Comparison of ENCODE assay signal across 7 mouse cellular contexts in genomic region chrX:73967177-73968075, GRCm38 (mm10). TPM values are rescaled to one million over a fixed set of nuclear protein-coding genes. Genes with fewer than 3 reads are reported as not detected.
DNase-seq lines count a peak whose midpoint lies in the region; ATAC-seq and TF ChIP-seq lines count a peak whose summit lies in the region.

No protein-coding gene starts in this region.

- peak overlapping the region; percentile 41 for H3K4me2 ChIP-seq in embryonic facial prominence, embryonic 12.5 days (replicated peaks)
- peak overlapping the region; percentile 77 for H3K4me2 ChIP-seq in limb, embryonic 13.5 days (replicated peaks)
- peak overlapping the region; percentile 52 for H3K4me2 ChIP-seq in midbrain, embryonic 16.5 days (ENCODE audit: low read length)

- peaks cover 18% of the 10 kb centered on the region; the same call in 1 of the 2 replicates for H3K4me1 ChIP-seq in embryonic facial prominence, embryonic 12.5 days
- peaks cover 6% of the 10 kb centered on the region; the same call in 1 of the 2 replicates for H3K4me1 ChIP-seq in kidney, adult 2 months (ENCODE audit: control insufficient read depth, insufficient read depth, low read length)
- peaks cover 19% of the 10 kb centered on the region for H3K4me1 ChIP-seq in limb, embryonic 13.5 days
- peaks cover 23% of the 10 kb centered on the region for H3K4me1 ChIP-seq in midbrain, embryonic 16.5 days (ENCODE audit: control insufficient read depth, insufficient read depth, low read length)

- DNase-seq in adrenal gland, postnatal 25 days, result peak; percentile 79
- DNase-seq in heart, adult 18-20 months, result peak; percentile 90 to 93
- DNase-seq in kidney, adult 2 months, result peak; percentile 94
- peak; percentile 81 to 89 for DNase-seq in spleen, postnatal 10 days (ENCODE audit: low spot score in 2 of 2)

- no peaks in the 10 kb centered on the region for H3K36me3 ChIP-seq in embryonic facial prominence, embryonic 12.5 days
- H3K36me3 ChIP-seq in kidney, adult 2 months (ENCODE audit: control insufficient read depth, insufficient read depth, low read length), result no peaks in the 10 kb centered on the region
- H3K36me3 ChIP-seq in limb, embryonic 13.5 days, result no peaks in the 10 kb centered on the region
- H3K36me3 ChIP-seq in midbrain, embryonic 16.5 days (ENCODE audit: control insufficient read depth, insufficient read depth, low read length), result no peaks in the 10 kb centered on the region

- H3K27me3 ChIP-seq in embryonic facial prominence, embryonic 12.5 days, result peaks cover 5% of the 10 kb centered on the region; the same call in 1 of the 2 replicates
- no peaks in the 10 kb centered on the region for H3K27me3 ChIP-seq in kidney, adult 2 months (replicated peaks; ENCODE audit: control insufficient read depth, insufficient read depth, low read length)
- peaks cover 13% of the 10 kb centered on the region; the same call in 1 of the 2 replicates for H3K27me3 ChIP-seq in limb, embryonic 13.5 days
- no peaks in the 10 kb centered on the region for H3K27me3 ChIP-seq in midbrain, embryonic 16.5 days (ENCODE audit: control insufficient read depth, insufficient read depth, low read depth, low read length)

- peak overlapping the region; percentile 67 for H3K4me3 ChIP-seq in embryonic facial prominence, embryonic 12.5 days
- H3K4me3 ChIP-seq in kidney, adult 2 months (ENCODE audit: insufficient read depth, low read depth, low read length), result peak overlapping the region; percentile 97
- H3K4me3 ChIP-seq in limb, embryonic 13.5 days, result peak overlapping the region; percentile 73
- H3K4me3 ChIP-seq in midbrain, embryonic 16.5 days (ENCODE audit: low read depth, low read length), result peak overlapping the region; percentile 66

- peak overlapping the region; percentile 70 for H3K9ac ChIP-seq in embryonic facial prominence, embryonic 12.5 days
- H3K9ac ChIP-seq in limb, embryonic 13.5 days, result peak overlapping the region; percentile 74
- H3K9ac ChIP-seq in midbrain, embryonic 16.5 days (ENCODE audit: low read depth, low read length), result peak overlapping the region; percentile 72

- ATAC-seq in embryonic facial prominence, embryonic 12.5 days (ENCODE audit: insufficient number of reproducible peaks, insufficient read depth, low FRiP score, low TSS enrichment), result peak; percentile 85
- peak; percentile 90 for ATAC-seq in limb, embryonic 13.5 days (ENCODE audit: low FRiP score, low read depth)
- peak; percentile 90 for ATAC-seq in midbrain, embryonic 16.5 days

- H3K9me3 ChIP-seq in embryonic facial prominence, embryonic 12.5 days, result no peaks in the 10 kb centered on the region
- no peaks in the 10 kb centered on the region for H3K9me3 ChIP-seq in limb, embryonic 13.5 days
- H3K9me3 ChIP-seq in midbrain, embryonic 16.5 days (replicated peaks; ENCODE audit: control insufficient read depth, low read length, poor library complexity, severe bottlenecking), result no peaks in the 10 kb centered on the region

- peak overlapping the region; percentile 98 for H3K27ac ChIP-seq in embryonic facial prominence, embryonic 12.5 days
- peak overlapping the region; percentile 93 for H3K27ac ChIP-seq in kidney, adult 2 months (ENCODE audit: insufficient read depth, low read depth, low read length)
- H3K27ac ChIP-seq in limb, embryonic 13.5 days, result peak overlapping the region; percentile 99
- H3K27ac ChIP-seq in midbrain, embryonic 16.5 days (ENCODE audit: low read length), result peak overlapping the region; percentile 99

- TF ChIP-seq CTCF in kidney, adult 2 months (conservative IDR thresholded peaks at IDR 0.05; ENCODE audit: insufficient read depth, insufficient read length, low read depth, low read length), result no peak

- 15% methylated on average over 60 of the region's 60 CpGs for WGBS in embryonic facial prominence, embryonic 12.5 days
- under 1% methylated on average over 60 of the region's 60 CpGs for WGBS in kidney, adult 2 months
- 12% methylated on average over 59 of the region's 60 CpGs for WGBS in limb, embryonic 13.5 days
- 15% methylated on average over 59 of the region's 60 CpGs for WGBS in midbrain, embryonic 16.5 days

- TF ChIP-seq POLR2A in kidney, adult 2 months (IDR thresholded peaks at IDR 0.05; ENCODE audit: low read depth, low read length), result peak; percentile 44

RNA-seq across cellular contexts. Expression of gene Hcfc1, which starts 1.3 kb away (rescaled TPM):
- 66.8 and 69.5 TPM in 2 replicates for total RNA-seq in adrenal gland, postnatal 25 days (2021)
- polyA plus RNA-seq in embryonic facial prominence, embryonic 12.5 days (2016; fragmentation: Nextera tagmentation; extraction: Ambion mirVana), result 71.0 and 71.3 TPM in 2 replicates
- 10 to 100 TPM; 31.7 to 38.4 TPM for total RNA-seq in heart, adult 18-20 months (2021)
- 34.3 and 37.3 TPM in 2 replicates for polyA plus RNA-seq in kidney, adult 2 months (2012; rRNA removed)
- polyA plus RNA-seq in limb, embryonic 13.5 days (2015; fragmentation: Nextera tagmentation; extraction: Ambion mirVana), result 62.0 and 64.6 TPM in 2 replicates
- 39.1 and 51.4 TPM in 2 replicates for polyA plus RNA-seq in midbrain, embryonic 16.5 days (2015; fragmentation: Nextera tagmentation; extraction: Ambion mirVana)

RNA-seq across cellular contexts. Expression of gene Renbp, which starts 36.8 kb away (rescaled TPM):
- total RNA-seq in adrenal gland, postnatal 25 days (2021), result 11.2 and 13.9 TPM in 2 replicates
- polyA plus RNA-seq in embryonic facial prominence, embryonic 12.5 days (2016; fragmentation: Nextera tagmentation; extraction: Ambion mirVana), result 19.7 and 24.7 TPM in 2 replicates
- 1 to 10 TPM; 5.5 to 7.3 TPM for total RNA-seq in heart, adult 18-20 months (2021)
- polyA plus RNA-seq in kidney, adult 2 months (2012; rRNA removed), result 125 and 144 TPM in 2 replicates
- polyA plus RNA-seq in limb, embryonic 13.5 days (2015; fragmentation: Nextera tagmentation; extraction: Ambion mirVana), result 29.7 and 32.3 TPM in 2 replicates
- polyA plus RNA-seq in midbrain, embryonic 16.5 days (2015; fragmentation: Nextera tagmentation; extraction: Ambion mirVana), result 8.9 and 9.1 TPM in 2 replicates

RNA-seq across cellular contexts. Expression of gene Naa10, which starts 45.7 kb away (rescaled TPM):
- total RNA-seq in adrenal gland, postnatal 25 days (2021), result 75.2 and 84.9 TPM in 2 replicates
- polyA plus RNA-seq in embryonic facial prominence, embryonic 12.5 days (2016; fragmentation: Nextera tagmentation; extraction: Ambion mirVana), result 136 and 147 TPM in 2 replicates
- total RNA-seq in heart, adult 18-20 months (2021), result 10 to 100 TPM; 56.6 to 58.6 TPM
- 61.3 and 69.7 TPM in 2 replicates for polyA plus RNA-seq in kidney, adult 2 months (2012; rRNA removed)
- 138 and 139 TPM in 2 replicates for polyA plus RNA-seq in limb, embryonic 13.5 days (2015; fragmentation: Nextera tagmentation; extraction: Ambion mirVana)
- 84.6 and 85.4 TPM in 2 replicates for polyA plus RNA-seq in midbrain, embryonic 16.5 days (2015; fragmentation: Nextera tagmentation; extraction: Ambion mirVana)

RNA-seq across cellular contexts. Expression of gene Arhgap4, which starts 45.8 kb away (rescaled TPM):
- total RNA-seq in adrenal gland, postnatal 25 days (2021), result 3.3 and 4.9 TPM in 2 replicates
- 2.7 and 3.0 TPM in 2 replicates for polyA plus RNA-seq in embryonic facial prominence, embryonic 12.5 days (2016; fragmentation: Nextera tagmentation; extraction: Ambion mirVana)
- 1 to 10 TPM in 1 of 2 experiments, under 1 TPM in 1; 0.72 to 3.8 TPM for total RNA-seq in heart, adult 18-20 months (2021)
- 8.9 and 15.5 TPM in 2 replicates for polyA plus RNA-seq in kidney, adult 2 months (2012; rRNA removed)
- polyA plus RNA-seq in limb, embryonic 13.5 days (2015; fragmentation: Nextera tagmentation; extraction: Ambion mirVana), result 3.0 and 3.9 TPM in 2 replicates
- polyA plus RNA-seq in midbrain, embryonic 16.5 days (2015; fragmentation: Nextera tagmentation; extraction: Ambion mirVana), result 3.0 and 3.3 TPM in 2 replicates

RNA-seq across cellular contexts. Expression of gene Irak1, which starts 56.3 kb away (rescaled TPM):
- total RNA-seq in adrenal gland, postnatal 25 days (2021), result 132 and 141 TPM in 2 replicates
- 61.1 and 64.6 TPM in 2 replicates for polyA plus RNA-seq in embryonic facial prominence, embryonic 12.5 days (2016; fragmentation: Nextera tagmentation; extraction: Ambion mirVana)
- total RNA-seq in heart, adult 18-20 months (2021), result 10 to 100 TPM; 54.9 to 61.8 TPM
- 91.7 and 131 TPM in 2 replicates for polyA plus RNA-seq in kidney, adult 2 months (2012; rRNA removed)
- polyA plus RNA-seq in limb, embryonic 13.5 days (2015; fragmentation: Nextera tagmentation; extraction: Ambion mirVana), result 54.3 and 60.5 TPM in 2 replicates
- polyA plus RNA-seq in midbrain, embryonic 16.5 days (2015; fragmentation: Nextera tagmentation; extraction: Ambion mirVana), result 38.8 and 39.3 TPM in 2 replicates

Comparison
In these comparisons a context has a peak if more than half of its experiments do, and no peak if none do; other contexts are left out.
1. Peak in every context shown above with its lines: DNase-seq, ATAC-seq, H3K4me3 ChIP-seq and H3K27ac ChIP-seq.